Mouse (Mus musculus): Measurements from ENCODE around the gene Shf.

DNA sequence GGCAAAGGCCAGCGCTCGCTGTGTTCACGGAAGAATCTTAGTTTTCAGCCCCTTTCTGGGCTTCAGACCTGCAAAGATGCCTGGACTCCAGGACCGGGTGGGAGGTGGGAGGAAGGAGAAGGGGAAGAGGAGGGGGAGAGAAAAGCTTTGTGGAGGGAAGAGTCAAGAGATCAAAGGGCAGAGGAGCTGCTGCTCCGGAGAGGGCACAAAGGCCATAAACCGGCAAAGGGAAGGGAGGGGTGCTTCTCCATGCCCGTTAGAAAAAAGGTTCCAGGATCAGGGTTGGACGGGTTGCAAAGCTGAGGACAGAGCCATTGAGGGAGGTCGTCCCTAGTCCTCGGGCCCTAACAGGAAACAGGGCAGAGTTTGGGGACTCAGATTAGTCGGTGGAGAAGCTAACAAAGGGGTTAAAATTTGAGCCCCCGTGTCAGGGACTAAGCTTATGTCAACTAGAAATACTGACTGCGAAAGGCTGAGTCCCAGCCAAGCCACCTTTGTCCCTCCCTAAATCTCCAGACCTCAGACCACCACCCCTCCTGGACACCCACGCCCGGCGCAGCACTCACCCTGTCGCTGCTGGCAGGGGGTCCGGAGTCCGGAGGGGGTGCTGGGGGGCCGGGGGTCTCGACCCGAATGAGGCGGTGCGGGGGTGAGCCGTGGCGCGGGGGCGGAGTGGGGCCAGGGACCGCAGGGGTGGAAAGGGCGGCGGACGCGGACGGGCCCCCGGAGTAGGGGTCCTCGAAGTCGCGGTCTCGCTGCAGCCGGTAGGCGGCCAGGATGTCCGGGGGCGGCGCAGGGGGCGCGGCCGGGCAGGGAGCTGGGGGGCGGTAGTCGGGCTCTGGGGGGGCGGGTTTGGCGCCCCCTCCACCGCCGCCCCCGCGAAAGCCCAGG lies 636 bp downstream of the Shf start:
- no peak for TF ChIP-seq CTCF (IDR thresholded peaks at IDR 0.05; ENCODE audit: low read depth, low read length)
- TF ChIP-seq TAL1 (conservative IDR thresholded peaks at IDR 0.05; ENCODE audit: low read depth, low read length): no peak
- no peak for TF ChIP-seq POLR2AphosphoS5 (IDR thresholded peaks at IDR 0.05; ENCODE audit: insufficient replicate concordance, low read depth, low read length)
- no peak for TF ChIP-seq GATA1 (IDR thresholded peaks at IDR 0.05; ENCODE audit: borderline replicate concordance, low read length)
- no peak for TF ChIP-seq GATA2 (IDR thresholded peaks at IDR 0.05; ENCODE audit: borderline replicate concordance, low read depth, low read length)
